In the genomic region with DNA sequence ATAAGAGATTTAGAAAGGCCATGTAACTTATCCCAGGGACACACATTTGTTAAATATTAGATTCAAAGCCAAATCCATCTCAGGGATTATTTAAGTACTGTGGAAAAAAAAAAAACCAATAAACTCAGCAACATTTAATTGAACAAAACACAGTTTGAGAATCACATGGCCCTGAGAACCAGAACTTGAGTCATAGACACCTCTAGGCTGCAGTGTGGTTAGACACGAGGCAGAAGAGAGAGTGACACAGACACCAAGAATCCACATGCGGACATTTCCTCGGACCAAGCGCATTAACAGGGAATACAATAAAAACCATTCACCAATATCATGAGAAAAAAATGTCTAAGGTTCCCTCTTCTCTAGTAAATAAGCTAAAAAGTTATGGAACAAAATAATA, we compare ENCODE assay signal across 35 mouse cellular contexts.
"Had no signal": no experiment of that assay in that cellular context is flagged by ENCODE, and none has a peak within 500 bp of the region (broad histone marks: within the 10 kb centered on the region; RNA-seq: fewer than 3 reads in every experiment).

No protein-coding gene starts in this region.

- H3K4me1 ChIP-seq: heart, embryonic 10.5 days; hindbrain, embryonic 10.5 days; hindbrain, embryonic 12.5 days; hindbrain, embryonic 13.5 days; hindbrain, embryonic 15.5 days; kidney, embryonic 15.5 days had no signal

- H3K4me3 ChIP-seq: heart, embryonic 10.5 days; heart, embryonic 12.5 days; heart, embryonic 13.5 days; heart, embryonic 15.5 days; hindbrain, embryonic 10.5 days; hindbrain, embryonic 12.5 days; hindbrain, embryonic 13.5 days; hindbrain, embryonic 15.5 days; kidney, embryonic 15.5 days; layer of hippocampus, adult 2 months; left cerebral cortex, adult 2 months had no signal

- DNase-seq: heart, postnatal 10 days; heart, postnatal 14 days; heart, postnatal 36 days; heart, postnatal 4 days; kidney, adult 11 months; kidney, adult 18-20 months; kidney, adult 2 months; kidney, adult 8-10 months; kidney, adult 9 months; kidney, postnatal 10 days; kidney, postnatal 14 days; kidney, postnatal 25 days; kidney, postnatal 36 days; kidney, postnatal 4 days; layer of hippocampus, adult 9-11 months; layer of hippocampus, postnatal 36 days had no signal

- H3K27ac ChIP-seq: heart, embryonic 10.5 days; heart, embryonic 13.5 days; heart, embryonic 15.5 days; hindbrain, embryonic 10.5 days; hindbrain, embryonic 12.5 days; hindbrain, embryonic 13.5 days; hindbrain, embryonic 14.5 days; hindbrain, embryonic 15.5 days; hindbrain, postnatal 0 days; kidney, embryonic 15.5 days; kidney, postnatal 0 days; layer of hippocampus, adult 2 months; left cerebral cortex, adult 2 months had no signal

- H3K9me3 ChIP-seq: heart, embryonic 10.5 days; heart, embryonic 12.5 days; heart, embryonic 13.5 days; heart, embryonic 15.5 days; hindbrain, embryonic 10.5 days; hindbrain, embryonic 12.5 days; hindbrain, embryonic 13.5 days; hindbrain, embryonic 15.5 days; kidney, embryonic 15.5 days had no signal

- H3K27me3 ChIP-seq: heart, embryonic 12.5 days; heart, embryonic 13.5 days; heart, embryonic 15.5 days; hindbrain, embryonic 12.5 days; hindbrain, embryonic 13.5 days; hindbrain, embryonic 15.5 days; kidney, embryonic 15.5 days had no signal

- ATAC-seq: hindbrain, embryonic 16.5 days; hindbrain, postnatal 0 days; inflammation-experienced regulatory T-cells, adult 6 months; intestine, embryonic 16.5 days; intestine, postnatal 0 days had no signal

- H3K9ac ChIP-seq: heart, embryonic 12.5 days; heart, embryonic 13.5 days; heart, embryonic 15.5 days; hindbrain, embryonic 12.5 days; hindbrain, embryonic 13.5 days; hindbrain, embryonic 14.5 days; hindbrain, embryonic 15.5 days; kidney, embryonic 15.5 days had no signal

- H3K4me2 ChIP-seq: heart, embryonic 11.5 days; heart, embryonic 12.5 days; heart, embryonic 13.5 days; heart, embryonic 15.5 days; hindbrain, embryonic 12.5 days; hindbrain, embryonic 13.5 days; hindbrain, embryonic 14.5 days; hindbrain, embryonic 15.5 days; kidney, embryonic 15.5 days had no signal
